Mouse (Mus musculus): ENCODE measurements around the gene Spata1. TPM values are rescaled to one million over a fixed set of nuclear protein-coding genes. Genes with fewer than 3 reads are reported as not detected.
"Not testable (repeated sequence)": the region's sequence is repeated elsewhere in the genome, so short reads cannot be mapped to it uniquely, and the experiment has no call there.

The Spata1 gene
- total RNA-seq, 2 experiments from 2014 or later, result 2.2 to 2.3 TPM

GRCm38 (mm10) chr3:146472657-146473056, 26.9 kb downstream of the Spata1 start:
- intact Hi-C loops (cut with DNase I), result no loop called here
- no peak for DNase-seq (ENCODE audit: low spot score)

GRCm38 (mm10) chr3:146469226-146469625, 30.3 kb downstream of the Spata1 start:
- DNase-seq (ENCODE audit: low spot score), result no peak
- intact Hi-C loops (cut with DNase I), result no loop called here

GRCm38 (mm10) chr3:146462939-146463338, 36.6 kb downstream of the Spata1 start:
- no peak for DNase-seq (ENCODE audit: low spot score)
- intact Hi-C loops (cut with DNase I), result no loop called here

GRCm38 (mm10) chr3:146451375-146451774, 48.2 kb downstream of the Spata1 start:
- intact Hi-C loops (cut with DNase I), result loop anchor here (2.0 kb wide), 2 partner anchors 47 kb away; partner anchors contain the start of genes Gng5, Spata1 and Ssx2ip
- no peak for DNase-seq (ENCODE audit: low spot score)

- peak; percentile 85 for DNase-seq (ENCODE audit: low spot score)
- intact Hi-C loops (cut with DNase I), result loop anchor here (2.0 kb wide), 2 partner anchors 46 to 48 kb away; partner anchors contain the start of genes Gng5, Spata1 and Ssx2ip
Observed at GRCm38 (mm10) chr3:146450371-146450841, 49.1 kb downstream of the Spata1 start.

GRCm38 (mm10) chr3:146449745-146450250, 49.8 kb downstream of the Spata1 start, which contains the start of gene Ctbs:
Gene Ctbs, plus strand, starts transcription at chr3:146449795.
- DNase-seq (ENCODE audit: low spot score), result no peak
- intact Hi-C loops (cut with DNase I), result loop anchor here (2.0 kb wide), 2 partner anchors 45 to 49 kb away; partner anchors contain the start of genes Gng5, Spata1 and Ssx2ip

DNA sequence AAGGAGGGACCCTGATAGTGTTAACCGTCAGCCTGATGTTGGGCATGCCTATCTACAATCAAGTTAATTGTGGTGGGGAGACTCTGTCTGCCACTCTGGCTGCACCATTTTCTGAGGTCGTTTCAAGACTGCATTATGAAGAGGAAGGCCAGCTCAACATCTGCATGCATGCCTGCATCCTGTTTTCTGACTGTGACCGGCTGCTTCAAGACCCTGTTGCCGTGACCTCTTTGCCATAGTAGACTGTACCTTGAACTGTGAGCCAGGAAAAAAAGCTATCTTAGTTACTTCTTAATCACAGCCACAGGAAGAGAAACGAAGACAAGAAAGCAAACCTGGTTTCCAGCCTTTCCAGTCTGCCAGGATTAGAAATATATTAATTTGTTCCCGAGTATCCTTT, 50.6 kb downstream of the Spata1 start:
- intact Hi-C loops (cut with DNase I), result no loop called here

GRCm38 (mm10) chr3:146448372-146448771, 51.2 kb downstream of the Spata1 start:
- intact Hi-C loops (cut with DNase I), result no loop called here
- DNase-seq (ENCODE audit: low spot score), result no peak

More for the DNA sequence above, 50.6 kb downstream of the Spata1 start:
- no peak for DNase-seq (ENCODE audit: low spot score)

- DNase-seq (ENCODE audit: low spot score), result no peak
- intact Hi-C loops (cut with DNase I), result no loop called here
Observed at GRCm38 (mm10) chr3:146447598-146447997, 52.0 kb downstream of the Spata1 start.

GRCm38 (mm10) chr3:146447156-146447555, 52.4 kb downstream of the Spata1 start:
- intact Hi-C loops (cut with DNase I), result no loop called here
- DNase-seq (ENCODE audit: low spot score), result no peak

DNA sequence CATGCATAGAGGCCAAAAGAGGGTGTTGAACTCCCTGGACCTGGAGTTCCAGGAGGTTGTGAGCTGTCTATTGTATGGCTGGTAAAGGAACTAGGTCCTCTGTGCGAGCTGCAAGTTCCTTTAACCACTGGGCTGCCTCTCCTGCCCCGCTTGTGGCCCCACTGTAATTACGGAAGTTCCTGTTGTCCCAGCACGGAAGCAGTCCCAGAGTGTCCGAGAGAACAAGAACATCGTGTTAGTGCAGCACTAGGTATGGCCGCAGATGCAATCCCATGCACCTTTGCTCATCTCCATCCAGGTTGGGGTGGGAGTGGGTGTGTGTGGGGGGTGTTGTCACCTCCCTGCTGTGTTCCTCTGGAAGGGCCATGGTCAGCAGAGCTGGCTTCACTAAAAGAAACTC, 54.7 kb downstream of the Spata1 start:
- no peak for DNase-seq (ENCODE audit: low spot score)
- intact Hi-C loops (cut with DNase I), result no loop called here

- DNase-seq (ENCODE audit: low spot score), result no peak
- intact Hi-C loops (cut with DNase I), result no loop called here
Observed at GRCm38 (mm10) chr3:146443380-146443779, 56.2 kb downstream of the Spata1 start.

- DNase-seq (ENCODE audit: low spot score), result no peak
- intact Hi-C loops (cut with DNase I), result no loop called here
Observed at GRCm38 (mm10) chr3:146442936-146443335, 56.6 kb downstream of the Spata1 start.

GRCm38 (mm10) chr3:146442484-146442883, 57.1 kb downstream of the Spata1 start:
- intact Hi-C loops (cut with DNase I), result no loop called here

GRCm38 (mm10) chr3:146440422-146440821, 59.1 kb downstream of the Spata1 start:
- intact Hi-C loops (cut with DNase I), result no loop called here
- no peak for DNase-seq (ENCODE audit: low spot score)

More at GRCm38 (mm10) chr3:146442484-146442883, 57.1 kb downstream of the Spata1 start:
- no peak for DNase-seq (ENCODE audit: low spot score)

DNA sequence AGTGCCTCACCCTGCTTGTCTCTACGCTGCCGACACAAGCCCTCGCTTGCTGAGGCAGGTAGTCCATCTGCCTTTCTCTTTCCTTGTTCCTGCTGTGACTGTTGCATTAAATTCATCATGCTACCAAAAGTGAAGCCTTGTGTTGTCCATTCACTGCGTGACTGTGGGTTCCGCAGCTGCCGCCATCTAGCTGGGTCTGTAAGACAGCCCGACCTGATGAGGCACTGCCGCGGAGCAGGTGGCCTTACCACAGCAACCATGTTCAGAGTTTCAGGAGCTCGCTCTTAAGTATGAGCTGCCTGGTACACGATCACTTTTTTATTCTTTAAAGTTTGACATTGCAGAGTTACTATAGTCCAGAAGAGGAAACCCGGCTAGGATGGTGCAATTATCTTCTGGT, 59.5 kb downstream of the Spata1 start:
- intact Hi-C loops (cut with DNase I), result no loop called here
- DNase-seq (ENCODE audit: low spot score), result no peak

DNA sequence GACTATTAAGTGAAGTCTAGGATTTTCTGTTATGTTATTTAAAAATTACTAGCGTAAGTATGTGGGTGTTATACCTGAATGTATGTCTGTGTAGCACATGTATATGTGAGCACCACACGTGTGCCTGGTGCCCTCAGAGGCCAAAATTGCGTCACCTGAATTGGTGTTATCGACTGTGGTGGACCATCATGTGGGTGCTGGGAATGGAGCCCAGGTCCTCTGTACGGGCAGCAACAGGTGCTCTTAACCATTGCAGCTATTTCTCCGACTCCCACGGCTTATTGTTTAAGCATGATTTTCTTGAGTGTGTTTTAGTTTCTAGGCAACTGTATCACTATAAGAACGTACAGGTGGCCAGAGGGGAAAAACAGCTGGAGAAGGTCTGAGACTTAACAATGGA, 63.4 kb downstream of the Spata1 start:
- no peak for DNase-seq (ENCODE audit: low spot score)
- intact Hi-C loops (cut with DNase I), result no loop called here

- DNase-seq (ENCODE audit: low spot score), result no peak
- intact Hi-C loops (cut with DNase I), result no loop called here
Observed at GRCm38 (mm10) chr3:146435533-146435932, 64.0 kb downstream of the Spata1 start.

DNA sequence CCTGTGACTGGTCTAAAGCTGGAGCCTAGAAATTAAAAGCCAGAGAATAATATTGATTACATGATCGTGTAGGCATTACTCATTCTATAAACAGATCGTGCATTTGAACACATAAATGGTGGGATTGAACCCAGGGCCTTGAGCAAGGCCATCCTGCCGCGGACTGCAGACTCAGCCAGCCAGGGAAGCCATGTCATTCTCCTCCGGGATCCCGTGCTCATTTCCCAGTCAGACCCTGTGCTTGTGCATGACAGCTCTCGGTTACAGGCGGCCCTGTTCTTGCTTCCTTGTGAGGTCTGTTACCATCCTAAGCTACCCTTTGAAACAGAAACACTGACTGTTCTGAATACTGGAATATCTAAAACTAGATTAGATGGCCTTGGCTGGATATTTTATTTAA, 64.9 kb downstream of the Spata1 start:
- intact Hi-C loops (cut with DNase I), result no loop called here
- DNase-seq (ENCODE audit: low spot score), result no peak

DNA sequence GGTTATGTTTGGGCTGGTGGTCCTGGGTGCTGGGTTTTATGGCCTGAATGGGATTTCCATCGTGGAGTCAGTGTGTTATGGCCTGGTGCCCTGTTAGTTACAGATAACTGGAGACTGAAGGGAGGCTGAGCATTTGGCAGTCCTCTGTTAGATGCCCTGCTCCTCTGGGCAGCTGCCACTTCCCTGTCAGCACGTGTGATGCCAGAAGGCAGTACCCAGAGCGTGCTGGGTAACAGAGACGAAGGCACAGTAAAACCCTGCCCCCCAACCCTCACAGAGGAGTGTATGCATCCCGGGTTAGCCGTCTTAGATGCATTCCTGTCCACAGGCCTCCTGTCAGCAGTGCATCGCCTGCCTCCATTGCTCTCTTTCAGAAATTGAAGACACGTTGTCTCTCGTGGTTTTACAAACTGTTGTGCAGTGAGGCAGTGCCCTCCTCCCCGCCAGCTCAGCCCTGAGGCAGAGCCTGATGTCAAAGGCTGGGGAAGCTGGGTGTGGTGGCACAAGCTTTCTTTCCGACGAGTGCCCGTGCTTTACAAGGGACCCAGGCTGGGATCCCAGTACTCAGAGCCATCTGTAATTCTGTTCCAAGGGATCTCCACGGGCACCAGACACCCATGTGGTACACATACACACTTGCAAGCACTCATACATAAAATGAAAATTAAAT, 65.7 kb downstream of the Spata1 start:
- intact Hi-C loops (cut with DNase I), result no loop called here
- DNase-seq (ENCODE audit: low spot score), result no peak

DNA sequence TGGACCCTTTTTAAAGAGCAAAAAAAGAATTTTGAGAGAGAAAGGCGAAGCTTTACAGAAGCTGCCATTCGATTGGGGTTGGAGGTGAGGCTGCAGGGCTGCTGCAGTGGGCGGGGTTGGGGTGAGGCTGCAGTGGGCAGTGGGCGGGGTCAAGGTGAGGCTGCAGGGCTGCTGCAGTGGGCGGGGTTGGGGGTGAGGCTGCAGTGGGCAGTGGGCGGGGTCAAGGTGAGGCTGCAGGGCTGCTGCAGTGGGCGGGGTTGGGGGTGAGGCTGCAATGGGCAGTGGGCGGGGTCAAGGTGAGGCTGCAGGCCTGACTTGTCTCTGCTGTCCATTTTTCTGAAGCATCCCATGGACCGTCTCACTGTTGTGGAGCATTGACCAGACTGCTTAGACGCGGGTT, 66.5 kb downstream of the Spata1 start:
- intact Hi-C loops (cut with DNase I); DNase-seq (ENCODE audit: low spot score): not testable (repeated sequence)

All from heart, postnatal 25 days (tissue).